Mouse (Mus musculus) inflammation-experienced regulatory T-cells, adult 16 weeks (primary cell): ENCODE data around the gene Ndufab1. TPM values are rescaled to one million over a fixed set of nuclear protein-coding genes. Genes with fewer than 3 reads are reported as not detected.

Source experiments
- polyA plus RNA-seq: library from polyadenylated mRNA; unstranded; fragments of 100-300 nt; shearing (Covaris generic); gene quantifications from one replicate; pipeline ENCODE4 v1.2.1, GENCODE M21; 2017

Gene Ndufab1
- polyA plus RNA-seq: 183 TPM

DNA sequence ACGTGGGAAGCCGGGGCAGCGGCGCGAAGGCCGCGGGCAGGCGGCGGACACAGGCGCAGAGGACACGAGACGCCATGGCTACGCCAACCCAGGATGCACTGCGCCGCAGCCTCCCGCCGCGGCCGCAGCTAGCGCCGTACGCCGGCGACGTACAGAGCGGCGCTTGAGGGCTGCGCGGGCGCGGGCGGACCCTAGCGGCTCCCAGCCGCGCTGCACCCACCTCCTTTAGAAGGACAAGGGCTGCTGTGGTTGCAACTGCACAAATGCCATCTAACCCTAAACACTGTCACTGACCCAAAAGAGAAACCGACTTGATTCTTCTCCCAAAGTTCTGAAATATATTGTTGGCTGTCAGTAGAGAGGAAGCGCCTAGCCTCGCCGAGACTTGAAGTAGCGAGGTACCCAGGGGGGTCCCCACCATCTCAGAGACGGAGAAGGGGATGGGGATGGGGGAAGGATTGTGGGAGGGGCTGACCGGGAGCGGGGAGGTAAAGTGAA lies at the start of gene Ndufab1:
Gene Ndufab1 (minus strand): TSS at position 140 of the 498 bp plus-strand sequence.

DNA sequence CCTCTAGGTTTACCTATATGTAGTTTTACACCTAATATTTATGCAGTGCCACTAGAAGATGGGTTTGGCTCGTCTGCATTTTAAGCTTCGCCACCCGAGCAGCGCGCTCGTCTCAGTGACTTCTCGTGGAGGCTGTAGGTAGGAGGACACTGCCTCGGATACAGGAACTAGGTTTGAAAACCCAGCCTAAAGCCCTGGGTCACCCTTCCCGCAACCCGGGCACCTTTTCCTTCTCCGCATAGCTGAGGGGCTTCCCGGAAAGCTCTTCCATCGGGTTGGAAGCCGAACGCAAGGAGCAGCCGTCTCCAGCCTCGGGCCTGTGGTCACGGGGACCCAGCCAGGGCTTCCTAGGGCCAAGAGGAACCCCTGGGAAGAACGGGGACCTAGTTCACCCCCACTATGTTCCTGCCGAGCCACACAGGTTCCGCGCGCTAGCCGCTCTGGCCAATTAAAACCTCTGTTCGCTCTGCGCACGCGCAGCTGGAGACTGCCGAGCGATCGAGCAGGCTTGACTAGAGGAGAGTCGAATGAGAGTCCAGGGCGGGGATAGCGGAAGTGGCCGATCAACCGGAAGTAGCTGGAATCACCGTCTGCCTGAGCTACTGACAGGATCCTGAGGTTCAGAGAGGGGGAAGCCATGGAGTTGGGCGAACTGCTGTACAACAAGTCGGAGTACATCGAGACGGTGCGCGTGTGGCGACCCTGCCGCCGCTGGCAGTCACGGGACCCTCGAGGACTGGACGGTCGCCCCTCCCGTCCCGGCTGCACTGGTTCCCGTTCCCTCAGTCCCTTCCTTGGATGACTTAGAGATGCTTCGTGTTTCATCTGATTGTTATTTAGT lies 31.0 kb upstream of the Ndufab1 start, which contains the start of the genes Palb2 and Dctn5:
Gene Palb2 (minus strand): TSS at position 489 of the 841 bp plus-strand sequence.
Gene Dctn5 (plus strand): TSS at position 545 of the 841 bp plus-strand sequence.

DNA sequence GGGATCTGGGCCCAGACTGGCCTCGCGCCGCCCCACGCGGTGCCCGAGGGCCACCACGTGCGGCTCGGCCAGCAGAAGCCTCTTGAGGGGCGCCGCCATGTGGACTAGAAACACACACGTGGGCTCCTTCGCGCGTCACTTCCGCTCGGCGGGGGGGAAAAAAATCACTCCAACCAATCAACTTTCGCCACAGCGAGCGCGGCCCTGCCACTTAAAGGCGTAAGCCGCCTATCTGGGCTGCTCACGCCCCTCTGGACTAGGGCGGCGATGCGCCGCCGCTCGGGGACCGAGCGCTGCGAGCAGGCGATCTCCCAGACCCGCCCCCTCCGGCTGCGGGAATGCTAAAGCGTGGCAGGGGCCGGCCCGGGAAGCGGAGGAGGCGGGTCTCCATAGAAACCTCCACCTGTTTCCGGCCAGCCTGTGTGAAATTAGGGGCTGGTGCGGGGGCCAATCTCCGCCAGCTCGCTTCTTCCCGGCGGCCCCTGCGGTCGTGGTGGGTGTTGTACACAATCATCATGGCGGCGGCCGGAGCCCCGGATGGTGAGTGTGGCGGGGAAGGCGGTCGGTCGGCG lies 34.7 kb downstream of the Ndufab1 start, which contains the start of the genes Ubfd1 and Ears2:
Gene Ubfd1 (plus strand): TSS at position 231 of the 572 bp plus-strand sequence.
Gene Ears2 (minus strand): TSS at position 319 of the 572 bp plus-strand sequence.

Other genes starting within 250 kb of the Ndufab1 start
- gene Scnn1b, start 236.8 kb downstream of the Ndufab1 start, polyA plus RNA-seq: 0.54 TPM
- gene Cog7, start 120.2 kb downstream of the Ndufab1 start, polyA plus RNA-seq: 15.8 TPM
- gene Gga2, start 80.7 kb downstream of the Ndufab1 start, polyA plus RNA-seq: 6.4 TPM
- 14.5 TPM for gene Ubfd1, start 34.7 kb downstream of the Ndufab1 start, polyA plus RNA-seq
- gene Ears2, start 34.6 kb downstream of the Ndufab1 start, polyA plus RNA-seq: 18.6 TPM
- 9.2 TPM for gene Palb2, start 31.1 kb upstream of the Ndufab1 start, polyA plus RNA-seq
- gene Dctn5, start 31.2 kb upstream of the Ndufab1 start, polyA plus RNA-seq: 141 TPM
- 8.2 TPM for gene Plk1, start 57.6 kb upstream of the Ndufab1 start, polyA plus RNA-seq
- gene Ern2, start 84.3 kb upstream of the Ndufab1 start, polyA plus RNA-seq: not detected
- gene Chp2, start 117.6 kb upstream of the Ndufab1 start, polyA plus RNA-seq: not detected
- gene Prkcb, start 186.9 kb upstream of the Ndufab1 start, polyA plus RNA-seq: 28.4 TPM